ENCODE assay signal across 20 mouse cellular contexts in the genomic region with DNA sequence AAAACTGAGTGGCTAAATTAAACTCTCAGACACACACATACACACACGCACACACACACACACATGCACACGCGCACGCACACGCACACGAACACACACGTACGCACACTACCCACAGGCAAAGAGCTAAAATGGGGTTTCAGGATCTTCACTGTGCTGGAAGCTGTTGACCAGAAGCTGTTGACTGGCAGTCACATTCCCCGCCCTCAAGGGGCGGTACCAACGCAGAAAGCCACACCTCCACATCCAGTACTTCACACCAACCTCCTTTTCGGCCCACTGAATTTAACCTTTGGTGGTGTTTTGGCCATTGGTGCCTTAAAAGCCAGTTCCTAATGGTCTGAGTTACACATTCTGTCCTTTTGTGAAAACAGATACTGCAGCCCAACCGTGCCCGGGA. TPM values are rescaled to one million over a fixed set of nuclear protein-coding genes. Genes with fewer than 3 reads are reported as not detected.
DNase-seq lines count a peak whose midpoint lies in the region; ATAC-seq lines count a peak whose summit lies in the region.
"Had no signal": no experiment of that assay in that cellular context is flagged by ENCODE, and none has a peak within 500 bp of the region (broad histone marks: within the 10 kb centered on the region; RNA-seq: fewer than 3 reads in every experiment).

No protein-coding gene starts in this region.

- no peak overlapping the region for H3K4me2 ChIP-seq in forebrain, embryonic 12.5 days
- H3K4me2 ChIP-seq in forebrain, embryonic 14.5 days (ENCODE audit: low read length): no peak overlapping the region
- no peak overlapping the region for H3K4me2 ChIP-seq in limb, embryonic 11.5 days (ENCODE audit: low read depth, severe bottlenecking)
- H3K4me2 ChIP-seq: hindbrain, embryonic 12.5 days; limb, embryonic 12.5 days; midbrain, embryonic 12.5 days had no signal

- DNase-seq in forebrain, embryonic 14.5 days (ENCODE audit: low spot score): no peak
- peak; percentile 21 for DNase-seq in limb, embryonic 11.5 days (ENCODE audit: low spot score)
- DNase-seq in limb, embryonic 10.5 days (ENCODE audit: low spot score): no peak
- DNase-seq in ES-CJ7 (ENCODE audit: low read depth, low spot score): peak; percentile 35
- peak; percentile 36 for DNase-seq in embryo, embryonic 10.5 days (ENCODE audit: low spot score)
- no peak for DNase-seq in ovary, postnatal 14 days (ENCODE audit: low spot score)
- no peak for DNase-seq in urinary bladder, adult 18-20 months (ENCODE audit: low spot score in 2 of 2)
- DNase-seq: cerebellum, adult 9-11 months; gastrocnemius, adult 2 months; kidney, adult 2 months; lung, postnatal 14 days; thymus, adult 2 months had no signal

- no peaks in the 10 kb centered on the region for H3K4me1 ChIP-seq in forebrain, embryonic 12.5 days
- H3K4me1 ChIP-seq in forebrain, embryonic 14.5 days (ENCODE audit: control insufficient read depth, insufficient read depth, low read length): no peaks in the 10 kb centered on the region
- no peaks in the 10 kb centered on the region for H3K4me1 ChIP-seq in limb, embryonic 11.5 days (ENCODE audit: control insufficient read depth, insufficient read depth, low read length)
- no peaks in the 10 kb centered on the region for H3K4me1 ChIP-seq in limb, embryonic 10.5 days
- H3K4me1 ChIP-seq: hindbrain, embryonic 12.5 days; limb, embryonic 12.5 days; midbrain, embryonic 12.5 days had no signal

- ATAC-seq in forebrain, embryonic 12.5 days (ENCODE audit: low FRiP score): peak; percentile 27; the same call in 1 of the 2 replicates
- no peak for ATAC-seq in forebrain, embryonic 14.5 days
- ATAC-seq in limb, embryonic 11.5 days (ENCODE audit: insufficient number of reproducible peaks, low FRiP score, low TSS enrichment, low read depth): no peak

- H3K9ac ChIP-seq in forebrain, embryonic 12.5 days: no peak overlapping the region
- no peak overlapping the region for H3K9ac ChIP-seq in forebrain, embryonic 14.5 days (ENCODE audit: low read length)
- H3K9ac ChIP-seq in limb, embryonic 11.5 days (ENCODE audit: low read length): no peak overlapping the region
- H3K9ac ChIP-seq: hindbrain, embryonic 12.5 days; limb, embryonic 12.5 days; liver, embryonic 14.5 days; midbrain, embryonic 12.5 days had no signal

- 75% methylated on average over 14 of the region's 14 CpGs for WGBS in forebrain, embryonic 12.5 days
- WGBS in forebrain, embryonic 14.5 days: 70% methylated on average over 14 of the region's 14 CpGs
- WGBS in limb, embryonic 11.5 days: 60% methylated on average over 14 of the region's 14 CpGs
- 68% methylated on average over 14 of the region's 14 CpGs for WGBS in limb, embryonic 10.5 days

- no peak overlapping the region for H3K27ac ChIP-seq in forebrain, embryonic 12.5 days
- H3K27ac ChIP-seq in forebrain, embryonic 14.5 days (ENCODE audit: low read depth, low read length): no peak overlapping the region
- no peak overlapping the region for H3K27ac ChIP-seq in limb, embryonic 11.5 days (replicated peaks; ENCODE audit: low read depth, low read length)
- H3K27ac ChIP-seq in limb, embryonic 10.5 days: no peak overlapping the region
- H3K27ac ChIP-seq: gastrocnemius, adult 2 months; heart, adult 2 months; hindbrain, embryonic 12.5 days; left cerebral cortex, adult 2 months; limb, embryonic 12.5 days; liver, embryonic 14.5 days; midbrain, embryonic 12.5 days had no signal

- no peak overlapping the region for H3K4me3 ChIP-seq in forebrain, embryonic 12.5 days (replicated peaks)
- H3K4me3 ChIP-seq in forebrain, embryonic 14.5 days (ENCODE audit: low read depth, low read length): no peak overlapping the region
- no peak overlapping the region for H3K4me3 ChIP-seq in limb, embryonic 11.5 days (ENCODE audit: low read depth, low read length)
- no peak overlapping the region for H3K4me3 ChIP-seq in limb, embryonic 10.5 days
- H3K4me3 ChIP-seq: erythroblast, embryonic 14.5 days; gastrocnemius, adult 2 months; heart, adult 2 months; hindbrain, embryonic 12.5 days; left cerebral cortex, adult 2 months; limb, embryonic 12.5 days; midbrain, embryonic 12.5 days had no signal

- no peaks in the 10 kb centered on the region for H3K9me3 ChIP-seq in forebrain, embryonic 12.5 days
- H3K9me3 ChIP-seq in forebrain, embryonic 14.5 days (replicated peaks; ENCODE audit: control insufficient read depth, low read length): no peaks in the 10 kb centered on the region
- no peaks in the 10 kb centered on the region for H3K9me3 ChIP-seq in limb, embryonic 11.5 days (ENCODE audit: control insufficient read depth, low read length)
- H3K9me3 ChIP-seq in limb, embryonic 10.5 days (replicated peaks): no peaks in the 10 kb centered on the region
- H3K9me3 ChIP-seq: hindbrain, embryonic 12.5 days; limb, embryonic 12.5 days; midbrain, embryonic 12.5 days had no signal

- 0 out of 2 replicates have a peak, but pooled peaks cover under 1% of the 10 kb centered on the region for H3K36me3 ChIP-seq in forebrain, embryonic 12.5 days (replicated peaks)
- no peaks in the 10 kb centered on the region for H3K36me3 ChIP-seq in forebrain, embryonic 14.5 days (ENCODE audit: control insufficient read depth, insufficient read depth, low read length)
- H3K36me3 ChIP-seq in limb, embryonic 11.5 days (ENCODE audit: control insufficient read depth, insufficient read depth, low read length): no peaks in the 10 kb centered on the region; the same call in 1 of the 2 replicates
- H3K36me3 ChIP-seq in limb, embryonic 10.5 days: peaks cover 46% of the 10 kb centered on the region

- no peaks in the 10 kb centered on the region for H3K27me3 ChIP-seq in forebrain, embryonic 12.5 days
- no peaks in the 10 kb centered on the region for H3K27me3 ChIP-seq in forebrain, embryonic 14.5 days (replicated peaks; ENCODE audit: control insufficient read depth, insufficient read depth, low read length)
- H3K27me3 ChIP-seq in limb, embryonic 11.5 days (ENCODE audit: control insufficient read depth, insufficient read depth, low read length): no peaks in the 10 kb centered on the region
- no peaks in the 10 kb centered on the region for H3K27me3 ChIP-seq in limb, embryonic 10.5 days (ENCODE audit: low read depth, poor library complexity, severe bottlenecking)
- H3K27me3 ChIP-seq: hindbrain, embryonic 12.5 days; limb, embryonic 12.5 days; midbrain, embryonic 12.5 days had no signal

RNA-seq across cellular contexts. Expression of gene Rap2a, which starts 59.3 kb away (rescaled TPM):
- 16.5 and 21.4 TPM in 2 replicates for polyA plus RNA-seq in forebrain, embryonic 12.5 days (2016; fragmentation: Nextera tagmentation; extraction: Ambion mirVana)
- 11.7 and 15.7 TPM in 2 replicates for polyA plus RNA-seq in forebrain, embryonic 14.5 days (2014; fragmentation: Nextera tagmentation; extraction: Ambion mirVana)
- polyA plus RNA-seq in limb, embryonic 11.5 days (2014; fragmentation: Nextera tagmentation; extraction: Ambion mirVana): 11.8 TPM in 2 replicates
- 7.9 and 8.9 TPM in 2 replicates for polyA plus RNA-seq in limb, embryonic 10.5 days (2016; fragmentation: Nextera tagmentation; extraction: Ambion mirVana)

Comparison
In these comparisons a context has a peak if more than half of its experiments do, and no peak if none do; other contexts are left out.
1. DNase-seq: peak in limb, embryonic 11.5 days (single experiment), ES-CJ7 (single experiment) and embryo, embryonic 10.5 days (single experiment); none in forebrain, embryonic 14.5 days (single experiment), limb, embryonic 10.5 days (single experiment), ovary, postnatal 14 days (single experiment) and urinary bladder, adult 18-20 months (0 of 2).